ENCODE assay signal across 10 mouse cellular contexts in the genomic region with DNA sequence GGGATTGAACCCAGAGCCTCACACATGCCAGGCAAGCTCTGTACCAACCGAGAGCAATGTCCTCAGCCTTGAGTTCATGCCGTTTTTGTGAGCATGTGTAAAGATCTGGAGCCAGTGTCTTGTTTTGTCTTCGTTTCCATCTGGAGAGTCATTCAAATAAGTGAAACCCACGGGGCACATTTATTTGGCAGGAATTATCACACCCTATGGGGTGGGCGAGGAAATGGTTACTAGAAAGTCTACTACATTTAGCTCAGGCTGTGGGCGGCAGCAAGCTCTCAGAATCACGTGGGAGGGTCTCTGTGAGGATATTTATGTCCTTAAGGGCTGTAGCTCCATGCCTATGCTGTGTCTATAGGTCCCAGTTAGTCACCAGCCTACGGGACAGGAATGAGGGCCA. TPM values are rescaled to one million over a fixed set of nuclear protein-coding genes. Genes with fewer than 3 reads are reported as not detected.
DNase-seq lines count a peak whose midpoint lies in the region; ATAC-seq and TF ChIP-seq lines count a peak whose summit lies in the region.
"Had no signal": no experiment of that assay in that cellular context is flagged by ENCODE, and none has a peak within 500 bp of the region (broad histone marks: within the 10 kb centered on the region; RNA-seq: fewer than 3 reads in every experiment).

No protein-coding gene starts in this region.

- ATAC-seq in kidney, embryonic 16.5 days (ENCODE audit: low FRiP score, low TSS enrichment), result no peak
- ATAC-seq: forebrain, embryonic 16.5 days had no signal

- peaks cover 46% of the 10 kb centered on the region for H3K4me1 ChIP-seq in kidney, embryonic 16.5 days (ENCODE audit: insufficient read depth, low read length)
- H3K4me1 ChIP-seq in embryonic fibroblast, embryonic 13.5 days (ENCODE audit: control insufficient read depth, insufficient read depth, low read length), result peaks cover 13% of the 10 kb centered on the region

- TF ChIP-seq CTCF in embryonic fibroblast, embryonic 13.5 days (IDR thresholded peaks at IDR 0.05; ENCODE audit: borderline replicate concordance, insufficient read depth, low read length), result no peak

- no peaks in the 10 kb centered on the region for H3K9me3 ChIP-seq in kidney, embryonic 16.5 days (ENCODE audit: low read length)
- H3K9me3 ChIP-seq: liver, embryonic 13.5 days had no signal

- peaks cover 8% of the 10 kb centered on the region; the same call in 1 of the 2 replicates for H3K36me3 ChIP-seq in kidney, embryonic 16.5 days (ENCODE audit: insufficient read depth, low read length)
- H3K36me3 ChIP-seq: liver, embryonic 13.5 days had no signal

- 60% methylated on average over 8 of the region's 8 CpGs for WGBS in kidney, embryonic 16.5 days

- no peaks in the 10 kb centered on the region for H3K27me3 ChIP-seq in kidney, embryonic 16.5 days (ENCODE audit: insufficient read depth, low read length)

- H3K9ac ChIP-seq in kidney, embryonic 16.5 days (replicated peaks; ENCODE audit: low read length), result no peak overlapping the region
- H3K9ac ChIP-seq: liver, embryonic 13.5 days had no signal

- no peak for DNase-seq in kidney, postnatal 4 days
- DNase-seq in frontal cortex, postnatal 10 days (ENCODE audit: low spot score in 2 of 2), result peak; percentile 41 to 72
- DNase-seq in left cerebral cortex, postnatal 36 days (ENCODE audit: low spot score in 2 of 2), result peak; percentile 51 to 61
- no peak for DNase-seq in embryo, embryonic 11 days
- DNase-seq in adrenal gland, postnatal 10 days, result no peak
- DNase-seq: liver, embryonic 13.5 days had no signal

- intact Hi-C loops in left cerebral cortex, postnatal 36 days (cut with DNase I), result loop anchor here (5.0 kb wide), 1 partner anchor 48 kb away; no protein-coding TSS in a partner anchor

- no peak for TF ChIP-seq POLR2A in embryonic fibroblast, embryonic 13.5 days (IDR thresholded peaks at IDR 0.05; ENCODE audit: low read depth, low read length)

- peak overlapping the region; percentile 77 for H3K4me2 ChIP-seq in kidney, embryonic 16.5 days (replicated peaks; ENCODE audit: low read depth, low read length)
- H3K4me2 ChIP-seq: liver, embryonic 13.5 days; midbrain, embryonic 11.5 days had no signal

- H3K4me3 ChIP-seq in kidney, embryonic 16.5 days (ENCODE audit: low read length), result no peak overlapping the region; the same call in 1 of the 2 replicates
- no peak overlapping the region for H3K4me3 ChIP-seq in embryonic fibroblast, embryonic 13.5 days (ENCODE audit: insufficient read depth, low read length)
- H3K4me3 ChIP-seq: liver, embryonic 13.5 days had no signal

- no peak overlapping the region for H3K27ac ChIP-seq in kidney, embryonic 16.5 days (ENCODE audit: low read length)
- H3K27ac ChIP-seq in embryonic fibroblast, embryonic 13.5 days (ENCODE audit: insufficient read depth, low read length), result peak overlapping the region; percentile 22; the same call in 1 of the 2 replicates
- H3K27ac ChIP-seq: liver, embryonic 13.5 days had no signal

RNA-seq across cellular contexts. Expression of gene Lbh, which starts 6.2 kb away (rescaled TPM):
- polyA plus RNA-seq in kidney, embryonic 16.5 days (2015; fragmentation: Nextera tagmentation; extraction: Ambion mirVana), result 8.4 and 8.8 TPM in 2 replicates
- polyA plus RNA-seq in embryonic fibroblast, embryonic 13.5 days (2011; ENCODE audit: insufficient read length, low read depth, missing spikeins), result 241 and 297 TPM in 2 replicates
- 10 to 100 TPM; 37.9 to 39.1 TPM for total RNA-seq in left cerebral cortex, postnatal 36 days (2021)
- total RNA-seq in adrenal gland, postnatal 10 days (2021), result 10 to 100 TPM; 52.9 to 65.8 TPM

Comparison
In these comparisons a context has a peak if more than half of its experiments do, and no peak if none do; other contexts are left out.
1. DNase-seq: peak in frontal cortex, postnatal 10 days (2 of 2) and left cerebral cortex, postnatal 36 days (2 of 2); none in kidney, postnatal 4 days (0 of 2), embryo, embryonic 11 days (single experiment) and adrenal gland, postnatal 10 days (single experiment).